Mouse (Mus musculus) small intestine, adult 2 months (tissue): Measurements from ENCODE around the gene Csmd2.

Experiments used
- CTCF ChIP-seq: fragments of 200-500 bp; IDR thresholded peaks from 2 replicates; pipeline ENCODE4 v1.5.1; 2012; ENCODE audit warnings: low read depth, mild to moderate bottlenecking, control low read depth, inconsistent platforms, low read length, moderate library complexity, mixed read lengths; ENCODE audit not compliant: insufficient replicate concordance, insufficient read length; ENCODE audit errors: extremely low read depth
- POLR2A ChIP-seq: fragments of 200-500 bp; IDR thresholded peaks from 2 replicates; pipeline ENCODE4 v1.6.1; 2012; ENCODE audit warnings: low read depth, mild to moderate bottlenecking, control low read depth, inconsistent platforms, low read length, moderate library complexity

GRCm38 (mm10) chr4:128615761-128616160 lies 628.1 kb downstream of the Csmd2 start:
- TF ChIP-seq CTCF (no peak), POLR2A (no peak)
